Mouse (Mus musculus) thymus, postnatal 0 days (tissue): ENCODE data around the gene Aamp. TPM values are rescaled to one million over a fixed set of nuclear protein-coding genes. Genes with fewer than 3 reads are reported as not detected.

ENCODE experiments used
- DNase-seq: peaks from one replicate; pipeline ENCODE4 v3.0.0-alpha.2; 2015; ENCODE audit warnings: low spot score
- polyA plus RNA-seq: library from polyadenylated mRNA; unstranded; fragments of >200 nt; fragmentation: Nextera tagmentation; extraction: Ambion mirVana; gene quantifications from 2 replicates; pipeline ENCODE4 v1.2.1, GENCODE M21; 2015

The Aamp gene
- polyA plus RNA-seq, 1 experiment from 2014 or later: 195 TPM

DNA sequence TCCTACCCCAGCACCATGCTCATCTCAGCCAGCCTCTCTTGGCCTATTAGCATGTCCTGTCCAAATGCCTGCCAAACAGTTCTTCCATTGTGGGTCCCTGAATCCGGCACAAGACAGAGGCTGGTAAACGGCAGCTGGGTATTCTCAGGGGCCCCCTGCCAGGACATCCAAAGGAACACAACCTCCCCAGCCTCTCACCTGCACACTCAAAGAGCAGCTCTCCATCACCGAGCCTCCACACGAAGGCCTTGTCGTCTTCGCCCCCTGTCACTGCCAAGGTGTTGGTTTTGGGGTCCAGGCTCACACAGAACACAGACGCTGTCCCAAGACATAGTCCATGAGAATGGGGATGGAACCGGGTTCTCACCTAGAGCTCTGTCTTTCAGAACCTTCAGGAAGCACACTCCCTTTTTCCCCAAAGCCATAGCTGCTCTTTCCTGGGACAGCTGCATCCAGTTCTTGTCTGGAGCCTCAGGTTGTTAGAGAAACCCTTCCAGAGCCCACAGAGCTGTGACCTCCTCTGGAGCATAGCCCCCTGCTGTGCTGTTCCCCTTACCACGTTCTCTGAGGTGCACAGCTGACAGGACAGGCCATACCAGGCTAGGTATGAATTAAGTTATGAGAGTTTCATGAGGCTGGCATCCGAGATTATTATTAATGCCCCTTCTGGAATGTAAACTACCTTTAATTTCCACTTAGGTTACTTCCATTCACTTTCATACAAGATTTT, 1.5 kb downstream of the Aamp start:
- DNase-seq: no peak

DNA sequence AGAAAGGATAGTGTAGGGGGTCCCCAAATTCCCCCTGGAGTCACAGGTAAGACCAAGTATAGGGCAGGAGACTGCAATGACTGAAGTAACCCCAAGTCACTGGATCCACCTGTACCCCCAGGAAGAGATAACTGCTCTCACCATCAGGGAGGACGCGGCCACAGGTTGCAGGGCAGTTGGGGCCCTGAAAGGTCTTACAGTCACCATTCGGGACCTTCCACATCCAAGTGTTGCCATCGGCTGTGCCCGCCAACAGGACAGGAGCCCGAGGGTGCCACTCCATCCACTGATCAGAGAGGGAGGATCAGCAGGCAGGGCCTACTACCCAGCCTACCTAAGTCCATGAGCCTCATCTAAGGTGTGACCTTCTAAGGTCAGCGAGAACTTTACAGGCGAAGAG, 2.7 kb downstream of the Aamp start:
- DNase-seq: no peak

DNA sequence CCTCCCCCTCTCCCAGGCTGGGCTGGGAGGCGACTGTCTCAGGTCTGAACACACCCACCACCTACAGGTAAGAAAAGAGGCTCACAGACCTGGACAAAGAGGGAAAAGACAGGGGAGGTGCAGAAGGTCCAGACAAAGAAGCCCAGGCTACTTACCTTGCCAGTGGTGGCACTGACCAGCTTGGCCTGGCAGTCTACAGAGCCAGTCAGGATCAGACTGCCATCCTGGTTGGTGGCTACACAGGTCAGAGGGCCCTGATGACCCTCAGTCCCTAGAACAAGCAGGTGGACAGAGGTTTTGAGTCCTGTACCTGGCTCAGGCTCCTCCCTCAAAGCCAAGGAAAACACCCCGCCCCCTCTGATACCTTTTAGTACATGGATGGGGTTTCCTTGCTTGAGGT, 3.2 kb downstream of the Aamp start:
- no peak for DNase-seq

DNA sequence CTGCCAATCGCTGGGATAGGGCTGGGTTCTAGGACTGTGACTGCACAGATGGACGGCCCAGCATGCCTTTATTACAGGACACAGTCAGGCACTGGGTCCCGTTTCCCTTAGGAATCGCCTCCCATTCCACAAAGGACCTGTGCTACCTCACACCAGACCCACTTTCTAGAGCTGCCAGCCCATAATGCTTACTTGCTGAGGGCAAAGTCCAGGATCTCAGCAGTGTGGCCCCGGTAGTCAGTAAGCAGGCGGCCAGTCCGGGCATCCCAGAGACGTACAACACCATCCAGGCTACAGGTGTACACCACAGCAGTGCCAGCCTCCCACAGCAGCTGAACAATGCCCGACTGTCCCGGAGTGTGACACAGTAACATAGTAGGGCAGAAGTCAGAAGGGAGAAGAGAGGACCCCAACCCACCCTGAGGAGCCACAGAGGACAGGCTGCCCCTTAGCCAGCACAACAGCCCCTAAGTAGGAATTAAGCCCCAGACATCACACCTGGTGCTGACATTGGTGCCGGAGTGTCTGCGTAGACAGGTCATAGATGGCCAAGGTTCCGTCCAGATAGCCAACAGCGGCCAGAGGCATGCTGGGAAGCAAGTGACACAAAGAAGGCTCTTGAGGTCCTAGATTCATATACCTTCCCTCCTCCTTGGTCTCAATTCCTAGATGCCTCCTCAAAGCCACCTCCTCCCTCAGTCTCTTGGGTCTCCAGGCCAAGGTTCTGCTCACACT, 3.8 kb downstream of the Aamp start:
- no peak for DNase-seq

DNA sequence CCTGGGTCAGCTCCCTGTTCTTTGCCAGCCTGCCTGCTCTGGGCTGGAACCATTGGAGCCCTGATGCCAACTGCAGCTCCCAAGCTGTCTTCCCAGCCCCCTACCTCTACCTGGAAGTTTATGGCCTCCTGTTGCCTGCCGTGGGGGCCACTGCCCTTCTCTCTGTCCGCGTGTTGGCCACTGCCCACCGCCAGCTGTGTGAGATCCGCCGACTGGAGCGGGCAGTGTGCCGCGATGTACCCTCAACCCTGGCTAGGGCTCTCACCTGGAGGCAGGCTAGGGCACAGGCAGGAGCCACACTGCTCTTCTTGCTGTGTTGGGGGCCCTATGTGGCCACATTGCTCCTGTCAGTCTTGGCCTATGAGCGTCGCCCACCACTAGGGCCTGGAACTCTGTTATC, 5.5 kb downstream of the Aamp start:
- DNase-seq: no peak

DNA sequence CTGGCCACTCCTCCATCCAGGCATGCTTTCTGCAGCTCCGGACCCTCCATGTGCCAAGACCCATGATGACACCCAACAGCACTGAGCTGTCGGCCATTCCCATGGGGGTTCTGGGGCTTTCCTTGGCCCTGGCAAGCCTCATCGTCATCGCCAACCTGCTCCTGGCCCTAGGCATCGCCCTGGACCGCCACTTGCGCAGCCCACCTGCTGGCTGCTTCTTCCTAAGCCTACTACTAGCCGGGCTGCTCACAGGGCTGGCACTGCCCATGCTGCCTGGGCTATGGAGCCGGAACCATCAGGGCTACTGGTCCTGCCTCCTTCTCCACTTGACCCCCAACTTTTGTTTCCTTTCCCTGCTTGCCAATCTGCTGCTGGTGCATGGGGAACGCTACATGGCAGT, 6.0 kb downstream of the Aamp start, which contains the start of gene Gpbar1:
TSS of gene Gpbar1 (plus strand) at position 13 of the 400 bp plus-strand sequence.
- DNase-seq: no peak

DNA sequence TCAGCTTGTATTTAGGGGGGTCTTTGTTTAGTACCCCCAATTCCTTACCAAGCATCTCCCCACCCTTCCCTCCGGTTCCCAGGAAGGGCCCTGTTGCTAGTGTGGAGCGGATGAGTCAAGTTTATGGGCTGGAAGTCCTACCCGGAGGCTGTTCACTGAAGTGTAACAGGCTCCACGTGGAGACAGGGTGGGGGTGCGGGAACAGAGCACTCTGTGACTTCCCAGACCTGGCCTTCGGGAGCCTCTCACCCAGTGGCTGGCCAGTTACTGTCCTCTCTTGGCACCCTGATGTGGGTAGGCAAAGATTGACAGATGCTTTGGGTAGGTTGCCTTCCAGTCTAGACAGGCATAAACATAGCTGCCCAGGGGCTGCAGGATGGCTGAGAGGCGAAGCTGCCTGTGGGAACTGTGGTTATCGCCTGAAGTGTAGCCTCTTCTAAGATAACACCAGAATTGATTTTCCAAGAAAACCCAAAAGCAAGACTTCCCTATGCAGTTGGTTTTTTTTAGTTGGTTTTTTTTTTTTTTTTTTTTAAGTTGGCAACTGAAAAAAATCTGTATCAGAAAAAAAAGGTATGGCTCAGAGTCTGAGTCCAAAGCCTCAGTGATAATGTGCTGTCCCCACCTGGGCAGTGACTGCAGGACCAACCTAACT, 6.5 kb downstream of the Aamp start:
- no peak for DNase-seq

DNA sequence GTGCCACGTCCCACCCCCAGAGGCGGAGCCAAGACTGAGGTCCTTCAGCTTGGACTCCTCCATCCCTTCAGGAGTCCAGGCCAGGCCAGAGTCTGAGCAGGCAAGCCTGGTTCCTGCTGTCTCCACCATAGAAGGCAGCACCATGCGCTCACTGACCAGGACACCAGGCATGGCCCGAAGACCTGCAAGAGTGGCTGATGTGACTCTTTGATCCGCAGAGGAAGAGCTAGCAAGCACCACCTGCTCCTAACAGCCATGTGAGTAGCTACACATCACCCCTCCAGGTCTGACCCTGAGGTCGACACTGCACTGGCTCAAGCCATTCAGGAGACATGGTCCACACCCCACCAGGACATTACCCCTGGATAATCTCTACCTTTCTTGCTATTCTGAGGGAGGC, 7.5 kb downstream of the Aamp start:
- no peak for DNase-seq

DNA sequence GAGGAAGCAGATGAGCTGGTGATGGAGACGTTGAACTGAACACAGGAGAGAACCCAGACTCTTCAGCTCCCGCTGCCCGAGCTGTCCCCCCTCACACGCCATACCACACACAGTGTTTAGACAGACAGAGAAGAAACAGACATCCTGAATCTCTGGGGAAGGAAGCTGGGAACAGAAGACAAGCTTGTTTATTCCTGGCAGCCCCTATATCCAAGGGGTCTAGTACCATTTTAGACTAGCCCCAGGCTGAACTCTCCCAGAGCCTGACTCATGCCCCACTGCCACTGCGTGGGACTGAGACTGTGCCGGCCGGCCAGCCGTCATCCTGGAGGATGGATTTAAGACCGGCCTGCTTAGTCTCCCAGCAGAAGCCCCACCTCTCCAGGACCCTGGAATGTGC, 9.5 kb downstream of the Aamp start:
- DNase-seq: no peak

DNA sequence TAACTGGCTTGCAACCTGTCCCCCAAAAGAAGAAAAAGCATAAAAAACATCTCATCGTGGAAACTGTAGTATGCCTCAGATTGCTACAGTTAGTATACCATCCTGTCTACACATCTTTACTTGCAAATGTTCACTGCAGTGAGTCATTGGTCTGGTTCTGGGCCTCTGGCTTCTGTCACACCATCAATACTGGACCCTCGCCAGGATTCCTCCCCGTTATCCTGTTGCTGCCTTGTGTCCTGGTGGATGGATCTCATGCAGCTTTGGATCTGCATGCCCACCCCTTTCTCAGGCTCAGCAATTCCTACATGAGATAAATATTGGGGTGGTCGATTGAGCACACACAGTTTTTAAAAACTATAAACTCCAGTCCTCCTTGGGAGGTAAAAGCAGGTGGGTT, 12.9 kb downstream of the Aamp start:
- no peak for DNase-seq

DNA sequence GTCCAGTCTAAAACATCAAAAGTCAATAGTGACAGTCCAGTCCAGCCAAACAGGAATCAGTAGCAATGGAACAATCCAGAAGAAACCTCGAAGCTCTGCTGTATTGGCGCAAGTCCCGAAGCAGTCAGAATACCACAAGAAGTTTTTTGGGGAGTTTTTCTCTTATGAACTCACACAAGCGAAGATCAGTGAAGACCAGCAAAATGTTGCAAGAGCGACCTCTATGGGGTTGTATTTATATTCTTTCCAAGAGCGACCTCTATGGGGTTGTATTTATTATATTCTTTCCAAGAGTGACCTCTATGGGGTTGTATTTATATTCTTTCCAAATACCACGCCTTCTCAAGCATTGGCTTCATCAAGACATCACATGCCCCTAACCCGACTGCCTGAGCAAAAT, 15.8 kb downstream of the Aamp start:
- no peak for DNase-seq

DNA sequence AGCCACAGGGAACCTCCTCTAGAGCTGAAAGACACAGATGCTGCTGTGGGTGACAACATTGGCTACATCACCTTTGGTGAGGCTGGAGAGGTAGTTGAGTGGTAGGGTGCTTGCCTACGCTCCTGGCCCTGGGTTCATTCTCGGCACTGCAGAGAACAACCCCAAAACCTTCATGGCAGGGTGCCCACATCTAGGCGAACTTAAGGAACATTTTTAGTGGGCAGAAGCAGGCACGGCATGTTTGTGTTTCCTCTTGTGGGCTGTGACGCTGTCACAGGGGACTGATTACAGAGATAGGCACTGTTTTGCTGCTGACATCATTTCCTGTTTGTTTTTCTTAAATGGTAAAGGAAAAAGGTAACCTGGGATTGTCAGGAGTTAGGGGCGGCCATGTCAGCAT, 22.0 kb downstream of the Aamp start:
- DNase-seq: peak; percentile 19

DNA sequence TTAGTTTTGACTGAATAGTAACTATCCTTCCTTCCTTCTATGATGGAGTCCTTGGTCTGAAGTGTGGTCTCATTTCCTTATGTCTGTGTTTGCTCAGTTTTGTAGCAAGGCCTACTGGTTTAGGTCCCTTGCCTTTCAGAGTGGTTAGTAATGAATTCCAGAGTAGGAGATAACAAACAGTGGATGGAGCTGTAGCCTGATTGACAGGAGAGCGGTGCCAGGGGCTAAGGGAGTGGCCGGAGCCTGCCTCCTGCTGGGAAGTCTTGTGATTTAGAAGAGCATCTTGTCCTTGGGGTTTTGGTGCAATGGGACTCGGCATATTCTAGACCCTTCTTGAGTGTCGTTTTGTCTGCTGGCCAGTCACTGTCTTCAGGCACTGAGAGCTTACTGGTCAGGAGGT, 27.8 kb downstream of the Aamp start:
- no peak for DNase-seq

DNA sequence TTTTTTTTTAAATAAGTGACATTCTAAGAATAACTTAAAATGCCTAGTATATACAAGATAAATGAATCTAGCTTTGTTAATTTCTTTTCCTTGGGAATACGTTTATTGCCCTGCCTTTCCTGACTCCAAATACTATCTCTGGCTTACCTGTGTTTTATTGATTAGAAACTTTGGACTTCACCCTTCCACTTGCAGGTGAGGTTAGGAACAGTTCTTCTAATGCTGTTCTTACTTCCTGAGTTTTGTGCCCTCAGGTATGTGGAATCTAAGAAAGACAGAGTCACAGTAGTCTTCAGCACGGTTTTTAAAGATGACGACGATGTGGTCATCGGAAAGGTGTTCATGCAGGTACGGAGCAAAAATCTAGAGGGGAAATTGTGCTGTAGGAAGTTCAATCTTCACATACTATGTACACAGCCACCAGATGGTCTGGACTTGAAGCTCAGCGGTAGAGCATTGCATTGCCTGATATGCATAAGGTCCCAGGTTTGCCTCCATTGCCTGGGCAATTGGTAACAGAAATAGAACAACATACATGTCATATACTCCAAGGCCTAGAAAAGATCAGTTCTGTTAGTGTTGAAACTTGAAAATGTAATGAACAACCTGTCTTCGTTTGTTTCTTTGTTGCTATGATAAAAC, 28.7 kb downstream of the Aamp start:
- no peak for DNase-seq

DNA sequence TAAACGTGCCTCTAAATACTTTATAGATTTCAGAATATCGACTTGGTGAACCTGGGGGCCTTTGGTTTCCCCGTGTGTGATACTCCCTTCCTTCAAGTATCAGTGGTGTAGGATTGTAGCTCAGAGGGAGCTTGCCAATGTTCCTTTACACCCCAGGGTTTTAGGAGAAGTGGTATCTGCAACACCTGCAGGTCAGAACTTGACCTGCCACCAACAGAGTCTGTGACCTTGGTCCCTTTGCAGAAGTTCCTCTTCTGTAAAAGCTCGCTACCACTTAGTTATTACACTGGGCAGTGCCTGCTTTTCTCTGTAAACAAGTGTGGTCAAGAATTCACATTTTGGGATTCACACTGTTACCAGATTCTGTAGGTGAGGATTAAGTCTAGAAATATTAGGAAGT, 34.4 kb downstream of the Aamp start:
- DNase-seq: no peak

DNA sequence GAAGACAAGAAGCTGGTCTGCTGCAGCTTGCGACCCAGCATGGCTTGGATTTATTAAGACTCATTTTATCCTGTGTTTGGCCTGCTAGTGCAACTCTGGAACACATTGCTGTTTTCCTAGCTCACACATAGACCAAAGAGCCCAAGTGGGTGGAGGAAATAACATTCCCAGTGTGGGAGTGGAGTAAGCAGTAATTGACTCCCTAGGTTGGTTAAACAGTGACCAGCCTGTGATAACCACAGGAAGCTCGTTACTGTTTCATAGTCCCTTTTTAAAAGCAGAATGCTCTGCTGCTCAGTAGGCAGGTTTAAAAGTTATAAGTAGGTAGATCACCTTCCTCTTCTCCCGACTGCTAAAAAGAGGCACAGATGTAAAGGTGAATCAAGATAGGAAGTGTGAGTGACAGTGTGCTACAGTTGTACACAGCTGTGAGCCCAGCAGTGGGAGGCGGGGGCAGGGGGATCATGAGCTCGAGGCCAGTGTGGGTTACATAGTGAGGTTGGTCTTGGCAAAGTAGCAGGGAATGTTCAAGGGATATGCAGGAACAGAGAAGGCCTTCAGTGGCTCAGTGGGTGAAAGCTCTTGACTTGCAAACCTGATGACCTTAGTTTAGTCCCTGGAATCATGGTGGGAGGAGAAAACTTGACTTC, 35.1 kb downstream of the Aamp start:
- DNase-seq: no peak

DNA sequence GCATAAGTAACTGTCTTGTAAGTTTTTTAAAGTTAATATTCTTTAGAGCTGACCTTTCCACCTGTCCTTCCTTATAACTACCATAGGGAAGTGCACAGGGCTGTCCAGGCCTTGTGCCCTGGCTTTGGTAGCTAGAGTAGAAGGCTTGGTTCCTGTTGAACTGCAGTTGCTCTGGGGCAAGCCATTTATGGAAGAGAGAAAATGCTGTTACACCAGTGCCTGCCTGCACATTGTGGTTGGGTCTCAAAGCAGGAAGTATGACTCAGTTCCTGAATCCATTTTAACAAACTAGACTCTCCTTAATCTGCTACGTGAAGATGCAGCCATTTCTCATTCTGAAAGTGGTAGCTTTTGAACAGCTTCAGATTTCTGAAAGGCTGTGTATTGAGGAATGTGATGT, 35.7 kb downstream of the Aamp start:
- DNase-seq: peak; percentile 71

DNA sequence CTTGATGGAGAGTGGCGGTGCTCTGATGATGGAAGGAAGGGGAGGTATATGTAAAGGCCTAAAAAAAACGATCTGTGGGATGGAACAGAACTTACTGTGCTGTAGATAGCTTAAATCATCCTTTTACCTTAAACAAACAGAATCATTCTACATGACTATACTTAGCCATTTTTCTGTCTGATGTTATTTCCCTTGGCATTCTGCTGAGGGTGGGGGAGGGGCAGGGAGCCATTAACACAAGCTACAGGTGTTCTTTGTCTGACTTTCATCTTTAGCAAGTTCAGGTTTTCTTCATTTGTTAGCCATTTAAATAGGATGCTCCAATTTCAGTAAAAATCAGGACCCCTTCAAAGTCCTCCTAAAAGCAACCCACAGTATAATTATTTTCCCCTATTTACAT, 39.0 kb downstream of the Aamp start:
- DNase-seq: peak; percentile 48

DNA sequence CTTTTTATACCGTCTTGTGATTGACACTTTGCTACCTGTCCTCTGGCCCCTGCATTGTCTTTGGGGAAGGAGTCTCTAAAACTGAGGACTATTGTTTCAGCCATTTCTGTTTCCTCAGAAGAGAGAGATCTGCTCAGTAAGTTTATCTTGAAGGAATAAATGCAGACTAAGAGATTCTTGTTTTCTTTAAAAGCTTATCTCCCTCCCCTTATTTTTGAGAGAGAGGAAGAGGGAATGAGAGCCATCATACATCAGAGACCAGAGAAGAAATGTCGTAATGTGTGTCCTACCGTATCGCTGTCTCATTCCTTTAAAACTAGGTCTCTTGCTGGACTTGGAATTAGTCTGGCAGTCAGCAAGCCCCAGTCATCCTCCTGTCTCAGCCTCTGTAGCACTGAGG, 43.7 kb downstream of the Aamp start:
- no peak for DNase-seq

DNA sequence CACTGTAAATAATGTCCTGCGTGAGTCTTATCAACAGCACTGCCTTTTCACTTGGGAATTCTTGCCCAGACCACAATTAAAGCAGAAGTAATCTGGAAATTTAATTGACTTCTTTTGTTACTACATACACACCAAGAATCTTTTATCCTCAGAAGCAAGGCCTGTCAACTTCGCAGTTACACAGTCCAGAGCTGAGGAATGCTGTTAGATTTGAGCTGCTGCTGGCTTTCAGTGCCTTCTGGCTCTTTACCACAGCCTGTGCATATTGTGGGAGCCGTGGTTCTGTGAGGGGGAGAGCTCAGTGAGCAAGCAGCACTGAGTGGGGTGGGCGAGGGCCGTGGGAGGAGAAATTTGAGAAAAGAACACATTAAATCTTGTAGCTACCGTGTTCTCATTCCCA, 44.2 kb downstream of the Aamp start:
- DNase-seq: no peak

DNA sequence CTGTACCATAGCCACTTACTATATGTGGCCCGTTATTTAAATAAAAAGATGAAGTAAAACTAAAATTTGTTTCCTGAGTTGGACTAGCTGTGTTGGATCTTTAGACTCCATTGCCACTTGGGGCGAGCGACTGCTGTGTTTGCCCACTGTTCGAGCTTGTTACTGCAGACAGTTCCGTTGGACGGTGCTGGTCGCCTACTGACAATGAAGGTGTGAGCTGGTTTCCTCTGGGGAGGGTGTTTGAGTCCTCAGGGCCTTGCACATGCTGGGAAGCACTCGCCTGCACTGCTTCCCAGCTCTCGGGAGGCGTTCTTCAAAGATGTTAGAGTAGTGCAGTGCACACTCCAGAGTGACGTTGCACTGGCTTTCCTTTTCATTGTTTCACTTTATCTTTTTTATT, 44.9 kb downstream of the Aamp start:
- no peak for DNase-seq

DNA sequence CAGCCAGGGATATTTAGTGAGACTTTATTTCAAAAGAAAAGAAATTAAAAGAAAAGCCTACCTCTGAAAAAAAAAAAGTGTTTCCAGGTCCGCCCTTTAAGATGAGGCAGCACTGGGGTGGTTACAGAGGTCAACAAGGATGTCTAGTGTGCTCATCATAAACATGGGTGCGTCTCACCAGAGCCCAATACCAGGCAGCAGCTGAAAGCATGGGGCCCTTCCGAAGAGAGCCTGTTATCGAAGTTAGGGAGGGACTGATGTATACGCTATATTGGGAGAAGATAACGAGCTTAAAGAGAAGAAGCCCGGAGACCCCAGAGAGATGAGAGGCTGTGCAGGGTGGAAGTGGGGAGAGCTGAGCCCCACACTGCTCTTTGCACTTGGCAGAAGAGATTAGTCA, 45.4 kb downstream of the Aamp start:
- DNase-seq: no peak
